Mouse (Mus musculus): Measurements from ENCODE around the gene Kcnq4. TPM values are rescaled to one million over a fixed set of nuclear protein-coding genes. Genes with fewer than 3 reads are reported as not detected.

Kcnq4 gene
- not detected in 2 replicates for polyA plus RNA-seq (2012)

DNA sequence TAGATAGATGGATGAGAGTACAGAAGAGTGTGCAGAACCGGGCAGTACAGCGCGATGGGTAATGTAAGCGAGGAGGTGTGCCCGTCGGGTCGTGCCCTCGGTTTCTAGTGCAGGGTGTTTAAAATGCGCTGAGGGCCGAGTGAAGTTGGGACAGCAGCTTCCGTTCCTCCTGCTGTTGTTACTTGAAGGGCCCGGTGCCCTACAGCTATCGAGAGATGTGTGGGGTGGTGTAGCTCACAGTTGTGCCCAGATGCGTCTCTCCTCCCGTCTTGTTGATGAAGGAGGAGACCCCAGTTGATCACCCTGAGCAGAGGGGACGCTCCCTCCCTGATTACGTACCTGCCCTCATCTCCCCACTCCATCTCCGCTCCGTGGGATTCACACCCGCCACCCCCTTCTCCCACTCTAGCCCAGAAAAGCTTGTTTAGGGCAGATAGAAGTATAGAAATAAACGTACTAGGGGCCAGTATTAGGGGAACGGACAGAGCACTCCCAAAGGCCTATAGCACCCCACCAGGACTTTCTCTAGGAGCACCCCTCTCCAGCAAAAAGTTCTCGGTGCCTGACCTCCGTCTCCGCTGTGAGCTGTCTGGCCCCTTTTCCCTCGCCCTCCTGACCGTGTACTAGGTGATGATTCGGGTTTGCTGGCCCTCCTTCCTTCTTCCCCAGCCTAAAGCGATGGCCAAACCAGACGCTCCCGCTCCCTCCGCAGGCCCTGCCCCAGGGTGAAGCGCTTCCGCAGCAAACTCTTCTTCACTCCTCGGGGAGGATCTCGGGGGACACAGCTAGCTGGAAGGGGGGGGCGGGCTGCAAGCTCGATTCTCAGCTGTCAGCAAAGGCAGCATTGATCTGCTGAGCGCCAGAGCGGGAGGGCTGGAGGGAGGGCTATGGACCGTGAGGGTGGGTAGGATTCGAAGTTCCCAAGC, at the start of gene Kcnq4:
Kcnq4 (minus strand) TSS at position 672 of the 926 bp plus-strand sequence.
- TF ChIP-seq GATA1 (IDR thresholded peaks at IDR 0.05; ENCODE audit: low read length), result no peak

DNA sequence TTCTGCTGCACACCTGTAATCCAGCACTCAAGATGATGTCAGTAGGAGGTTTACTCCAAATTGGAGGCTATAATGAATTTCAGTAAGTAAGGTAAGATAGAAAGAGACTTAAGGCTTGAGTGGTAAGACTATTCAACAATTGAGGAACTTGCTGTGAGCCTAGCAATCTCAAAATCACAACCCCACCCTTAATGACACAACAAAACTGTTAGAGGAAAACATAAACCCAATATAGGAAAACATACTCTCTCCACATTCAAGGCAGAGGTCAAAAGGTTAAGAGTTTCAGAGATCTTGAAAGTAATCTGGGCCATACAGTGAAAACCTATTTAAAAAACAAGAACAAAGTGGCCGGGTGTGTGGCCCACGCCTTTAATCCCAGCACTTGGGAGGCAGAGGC, 48.3 kb upstream of the Kcnq4 start:
- no peak for TF ChIP-seq GATA1 (IDR thresholded peaks at IDR 0.05; ENCODE audit: low read length)

DNA sequence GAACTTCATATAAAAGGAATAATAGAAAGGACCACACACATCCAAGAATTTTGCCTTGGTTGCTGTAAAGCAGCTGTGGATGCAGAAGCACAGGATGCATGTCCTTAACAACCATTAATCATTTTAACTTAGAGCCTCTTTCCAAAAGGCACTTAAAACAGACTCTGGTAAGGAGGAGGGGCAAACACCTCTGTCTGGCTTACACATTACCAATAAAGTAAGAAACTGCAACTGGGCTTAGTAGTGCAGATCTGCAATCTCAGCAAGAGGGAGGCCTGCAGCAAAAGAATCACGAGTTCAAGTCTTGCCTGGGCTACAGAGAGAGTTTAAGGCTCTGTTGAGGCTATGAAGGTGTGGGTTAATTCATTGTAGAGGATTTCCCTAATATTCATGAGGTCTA, 47.2 kb upstream of the Kcnq4 start:
- no peak for TF ChIP-seq GATA1 (IDR thresholded peaks at IDR 0.05; ENCODE audit: low read length)

DNA sequence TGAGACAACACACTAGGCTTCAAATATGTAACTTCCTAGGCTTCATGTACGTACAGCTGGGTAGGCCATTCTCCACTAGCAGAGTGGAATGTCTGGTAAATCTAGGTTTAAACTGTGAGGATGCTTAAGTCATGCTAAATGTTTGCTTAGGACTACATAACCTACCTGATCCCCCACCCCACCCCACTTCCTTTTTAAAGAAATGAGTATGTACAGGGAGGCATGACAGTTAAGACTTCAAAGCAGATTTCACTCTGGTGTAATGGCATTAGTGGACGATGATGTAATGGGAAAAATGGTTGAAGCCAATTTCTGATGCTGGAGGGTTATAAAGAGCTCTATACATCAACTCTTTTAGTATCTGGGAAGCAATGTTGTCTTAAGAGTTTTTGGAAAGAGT, 44.5 kb upstream of the Kcnq4 start:
- no peak for TF ChIP-seq GATA1 (IDR thresholded peaks at IDR 0.05; ENCODE audit: low read length)

DNA sequence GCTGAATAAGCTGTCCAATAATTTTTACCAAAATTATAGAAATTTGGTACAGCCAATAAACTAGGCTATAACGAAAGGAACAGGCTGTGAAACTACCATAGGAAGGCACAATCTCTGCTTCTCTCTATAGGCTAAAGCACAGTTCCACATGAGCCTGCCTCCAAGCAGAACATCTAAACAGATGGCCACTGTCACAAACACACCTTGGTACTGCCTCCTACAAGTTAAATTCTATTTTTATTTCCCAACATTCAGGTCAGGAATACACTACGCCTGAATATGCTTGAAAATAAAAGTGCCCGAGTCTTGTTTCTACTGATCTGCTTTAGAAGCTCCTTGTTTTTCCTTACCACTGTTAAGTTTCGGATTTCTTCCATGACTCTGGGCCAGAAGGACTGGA, 41.6 kb upstream of the Kcnq4 start:
- no peak for TF ChIP-seq GATA1 (IDR thresholded peaks at IDR 0.05; ENCODE audit: low read length)

DNA sequence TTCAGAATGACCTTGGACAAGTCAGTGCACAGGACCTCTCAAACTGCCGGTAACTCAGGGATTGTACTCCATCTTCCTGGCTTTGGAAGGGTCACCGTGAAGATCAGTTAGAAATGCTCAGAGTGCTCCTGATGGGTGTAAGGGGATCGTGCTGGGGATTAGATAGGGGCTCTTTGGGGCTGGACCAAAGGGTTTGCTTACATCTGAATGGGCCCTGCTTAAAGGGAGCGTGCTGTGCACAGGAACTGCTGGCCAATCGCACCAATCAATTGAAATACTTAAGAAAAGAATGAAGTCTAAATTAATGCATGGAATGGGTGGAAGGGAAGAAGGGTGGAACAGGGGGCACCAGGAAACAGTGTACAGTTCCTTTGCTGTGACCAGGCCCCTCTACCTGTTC, 7.4 kb upstream of the Kcnq4 start:
- TF ChIP-seq GATA1 (IDR thresholded peaks at IDR 0.05; ENCODE audit: low read length), result no peak

DNA sequence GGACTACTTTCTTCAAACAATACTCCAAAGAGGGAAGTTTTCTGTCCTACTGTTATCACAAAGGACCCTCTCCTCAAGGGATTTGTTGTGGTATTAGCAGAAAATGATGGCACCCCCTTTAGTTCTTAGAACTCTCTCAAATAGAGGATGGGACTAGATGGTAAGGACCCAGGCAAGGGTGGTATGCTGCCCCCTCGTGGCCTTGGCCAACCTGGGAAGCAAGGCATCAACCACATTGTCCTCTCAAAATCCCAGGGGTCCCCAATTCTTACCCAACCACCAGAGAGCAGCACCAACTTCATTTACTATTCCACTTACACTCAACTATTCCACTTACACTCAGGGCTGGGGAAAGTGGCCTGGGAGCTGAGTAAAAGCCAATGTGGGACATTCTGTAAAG, 6.9 kb upstream of the Kcnq4 start:
- TF ChIP-seq GATA1 (IDR thresholded peaks at IDR 0.05; ENCODE audit: low read length), result no peak

DNA sequence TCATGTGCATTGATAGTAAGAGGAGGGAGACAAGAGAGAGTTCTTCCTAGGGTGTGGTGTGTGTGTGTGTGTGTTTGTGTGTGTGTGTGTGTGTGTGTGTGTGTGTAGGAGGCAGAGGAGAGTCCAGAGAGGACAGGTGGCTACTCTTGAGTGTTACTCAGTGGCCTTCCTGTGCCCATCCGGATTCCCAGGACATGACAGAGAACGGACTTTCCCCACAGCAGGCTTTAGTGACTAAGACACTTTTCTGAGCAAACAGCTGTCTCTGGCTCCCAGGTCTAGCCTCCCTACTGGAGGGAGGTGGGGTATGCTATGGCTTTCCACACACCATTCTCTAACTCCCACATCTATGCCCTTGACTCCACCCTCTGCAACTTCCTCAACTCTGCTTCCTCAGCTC, 1.2 kb upstream of the Kcnq4 start:
- TF ChIP-seq GATA1 (IDR thresholded peaks at IDR 0.05; ENCODE audit: low read length), result no peak

DNA sequence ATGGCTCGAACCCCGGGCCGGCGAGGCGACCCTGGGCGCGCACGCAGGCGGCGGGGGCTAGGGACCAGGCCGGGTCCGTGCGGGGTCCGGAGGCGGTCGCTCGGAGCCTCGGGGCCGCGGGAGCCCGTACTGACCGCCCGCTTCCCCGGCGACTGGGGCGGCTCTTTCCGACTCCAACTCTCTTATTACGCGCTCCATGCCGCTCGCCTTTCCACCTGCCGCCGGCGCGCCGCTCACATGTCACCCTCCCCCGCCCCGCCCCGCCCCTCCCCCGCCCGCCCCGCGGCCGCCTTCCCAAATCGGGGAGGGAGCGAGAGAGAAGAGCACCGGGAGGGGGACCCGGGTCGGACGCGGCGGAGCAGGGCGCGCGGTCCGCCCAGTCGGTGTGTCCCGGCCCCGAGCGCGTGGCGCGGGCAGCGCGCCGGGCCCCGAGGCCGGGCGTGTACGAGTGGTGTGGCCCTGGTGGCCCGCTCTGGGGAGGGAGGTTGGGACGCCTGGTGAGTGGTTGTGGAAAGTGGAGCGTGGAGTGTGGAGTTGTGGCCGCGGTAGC, 1.1 kb downstream of the Kcnq4 start:
- no peak for TF ChIP-seq GATA1 (IDR thresholded peaks at IDR 0.05; ENCODE audit: low read length)

DNA sequence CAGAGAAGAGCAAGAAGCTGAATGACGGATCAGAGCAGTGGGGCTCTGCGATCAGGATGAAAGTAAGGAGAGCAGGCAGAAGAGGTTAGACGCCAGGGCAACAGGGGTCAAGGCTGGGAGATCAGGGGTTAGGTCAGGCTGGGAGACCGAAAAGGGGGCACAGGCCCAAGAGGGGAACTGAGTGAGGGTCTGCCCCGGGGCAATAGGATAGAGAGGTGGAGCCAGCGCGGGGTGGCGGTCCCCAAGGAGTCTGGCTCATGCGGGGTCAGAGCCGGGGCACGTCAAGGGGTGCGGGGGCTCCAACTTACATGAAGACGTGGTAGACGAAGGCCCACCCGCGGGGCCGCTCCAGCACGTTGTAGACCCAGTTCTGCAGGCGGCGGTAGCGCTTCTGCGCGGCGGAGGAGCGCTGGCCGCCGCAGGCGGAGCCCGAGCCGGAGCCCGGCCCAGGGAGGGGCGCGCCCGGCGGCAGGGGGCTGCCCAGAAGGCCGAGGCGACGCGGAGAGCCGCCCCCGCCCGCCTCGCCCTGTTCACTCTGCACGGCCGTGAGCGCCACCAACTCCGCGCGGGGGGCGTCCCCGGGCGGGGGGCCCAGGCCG, 1.8 kb downstream of the Kcnq4 start:
- no peak for TF ChIP-seq GATA1 (IDR thresholded peaks at IDR 0.05; ENCODE audit: low read length)

DNA sequence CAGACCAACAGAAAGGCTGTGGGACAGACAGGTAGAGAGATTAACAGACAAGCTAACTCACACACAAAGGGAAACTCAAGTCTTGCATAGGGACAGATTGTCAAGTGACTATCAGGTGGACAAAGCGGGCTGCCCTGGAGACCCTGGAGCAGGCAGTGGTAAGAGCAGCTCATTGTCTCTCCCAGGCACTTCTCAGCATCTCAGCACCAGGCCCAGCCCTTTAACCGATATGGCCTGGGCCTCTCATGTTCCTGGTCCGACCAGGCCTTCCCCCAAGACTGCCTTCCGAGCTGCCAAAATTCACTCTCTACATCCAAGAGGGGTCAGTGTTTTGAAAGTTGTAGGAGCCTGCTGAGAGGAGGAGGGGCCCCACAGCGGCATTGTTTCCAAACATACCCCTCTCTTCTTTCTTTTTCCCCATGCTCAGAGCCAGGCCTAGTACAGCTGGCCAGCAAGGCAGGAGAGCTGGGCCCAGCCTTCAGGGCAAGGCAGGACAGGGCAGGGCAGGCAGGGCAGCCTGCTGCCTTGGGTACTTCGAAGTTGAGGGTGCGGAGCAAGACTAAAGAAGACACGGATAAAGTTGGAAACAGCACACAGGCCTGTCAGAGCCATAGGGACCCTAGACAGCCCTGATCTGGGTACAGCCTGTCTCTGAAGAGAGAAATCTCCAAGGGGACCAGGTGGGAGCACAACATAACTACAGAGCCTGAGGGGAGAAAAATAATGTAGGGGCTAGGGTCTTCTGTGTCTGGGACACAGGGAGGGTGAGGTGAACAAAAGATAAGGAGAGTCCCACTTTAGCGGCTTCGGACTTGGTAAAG, 2.5 kb downstream of the Kcnq4 start:
- no peak for TF ChIP-seq GATA1 (IDR thresholded peaks at IDR 0.05; ENCODE audit: low read length)

DNA sequence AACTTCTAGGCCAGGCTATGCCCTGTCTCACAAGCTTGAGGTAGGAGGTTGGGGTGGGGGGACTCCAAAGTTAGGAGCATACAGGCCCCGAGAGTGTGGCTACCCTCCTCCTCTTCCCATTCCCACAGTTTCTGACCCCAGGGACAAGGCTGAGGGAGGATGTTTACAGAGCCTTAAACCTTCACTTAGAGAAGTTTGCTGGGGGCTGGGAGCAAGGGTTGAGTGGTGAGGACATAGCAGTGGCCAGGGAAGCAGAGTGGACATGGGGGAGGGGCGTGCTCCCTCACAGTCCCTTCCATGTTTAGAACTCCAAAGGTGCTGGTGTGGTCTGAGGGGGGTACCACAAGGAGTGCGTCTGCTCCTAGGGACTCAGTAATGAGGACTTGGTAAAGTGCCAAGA, 4.8 kb downstream of the Kcnq4 start:
- TF ChIP-seq GATA1 (IDR thresholded peaks at IDR 0.05; ENCODE audit: low read length), result no peak

DNA sequence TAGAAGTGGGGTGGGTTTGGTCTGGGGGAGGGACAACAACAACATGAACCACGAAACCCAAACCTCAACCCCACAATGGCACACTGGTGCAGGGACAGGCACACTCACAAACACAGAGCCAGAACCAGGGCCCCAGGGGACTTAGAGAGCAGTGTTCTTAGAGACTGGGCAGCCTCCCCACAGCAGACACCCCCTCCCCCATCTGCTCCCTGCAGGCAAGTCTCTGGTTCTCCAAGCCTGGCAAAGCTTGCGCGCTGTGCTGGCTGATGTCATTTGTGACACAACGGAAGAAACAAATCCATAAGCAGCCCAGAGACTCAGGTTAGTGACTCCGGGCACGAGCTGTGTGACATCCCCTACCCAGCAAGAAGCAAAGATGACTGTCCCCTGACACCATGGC, 7.1 kb downstream of the Kcnq4 start:
- no peak for TF ChIP-seq GATA1 (IDR thresholded peaks at IDR 0.05; ENCODE audit: low read length)

DNA sequence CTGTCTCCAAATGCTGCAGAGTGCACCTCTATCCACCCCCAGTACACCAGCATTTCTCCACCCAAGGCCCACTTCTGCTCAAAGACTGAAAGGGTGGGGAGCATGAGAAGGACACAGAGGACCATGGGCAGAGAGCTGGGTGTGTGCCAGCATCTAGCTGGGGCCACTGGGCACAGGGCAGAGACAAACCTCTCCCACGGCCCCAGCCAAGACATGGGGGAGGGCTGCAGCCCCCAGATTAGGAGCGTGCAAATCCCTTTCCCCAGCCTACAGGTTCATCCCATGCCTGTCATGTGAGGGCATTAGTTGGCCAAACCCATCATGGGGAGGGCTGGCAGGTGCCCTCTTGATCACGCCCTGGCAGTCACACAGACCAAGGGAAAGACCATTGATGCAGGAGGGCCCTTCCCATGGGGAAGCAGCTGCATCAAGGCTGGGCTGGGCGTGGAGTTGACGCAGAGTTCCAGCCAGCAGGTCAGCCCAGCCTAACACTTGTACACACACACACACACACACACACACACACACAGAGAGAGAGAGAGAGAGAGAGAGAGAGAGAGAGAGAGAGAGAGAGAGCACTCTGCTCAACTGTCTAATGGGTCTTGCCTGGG, 14.3 kb downstream of the Kcnq4 start:
- TF ChIP-seq GATA1 (IDR thresholded peaks at IDR 0.05; ENCODE audit: low read length), result no peak

DNA sequence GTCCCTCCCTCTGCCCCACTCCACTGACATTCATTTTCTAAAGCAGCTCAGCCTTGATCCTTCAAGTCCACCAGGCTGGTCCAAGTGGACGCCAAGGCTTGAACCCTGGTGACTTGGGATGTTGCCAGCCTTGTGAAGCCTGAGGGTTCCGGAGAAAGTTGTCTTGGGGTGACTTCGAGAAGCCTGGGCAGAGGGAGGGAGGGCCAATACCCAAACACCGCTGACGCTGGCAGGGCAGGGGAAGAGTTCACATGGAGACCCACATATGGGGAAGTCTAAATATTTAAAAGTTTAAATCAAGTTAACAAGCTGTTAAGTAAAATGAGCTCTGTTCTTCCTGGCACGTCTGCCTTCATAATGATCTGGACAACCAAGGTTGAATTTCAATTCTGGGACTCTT, 15.7 kb downstream of the Kcnq4 start:
- TF ChIP-seq GATA1 (IDR thresholded peaks at IDR 0.05; ENCODE audit: low read length), result no peak

All from G1E-ER4 (cell line).